Mouse (Mus musculus) MEL (cell line): ENCODE results near the gene Prr19.

Experiments
- E2F4 ChIP-seq: IDR thresholded peaks from 2 replicates; pipeline ENCODE4 v1.6.1; 2011; ENCODE audit warnings: low read depth, low read length, improper control_type of control experiment, borderline replicate concordance
- ELF1 ChIP-seq: IDR thresholded peaks from 2 replicates; pipeline ENCODE4 v1.6.1; 2014; ENCODE audit warnings: low read depth, mild to moderate bottlenecking, inconsistent platforms, low read length, improper control_type of control experiment, moderate library complexity
- GATA1 ChIP-seq: IDR thresholded peaks from 2 replicates; pipeline ENCODE4 v1.6.1; 2011; ENCODE audit warnings: low read depth, low read length, improper control_type of control experiment
- HCFC1 ChIP-seq: IDR thresholded peaks from 2 replicates; pipeline ENCODE4 v1.6.1; 2012; ENCODE audit warnings: low read depth, mild to moderate bottlenecking, inconsistent platforms, low read length, improper control_type of control experiment, moderate library complexity
- MAFK ChIP-seq: IDR thresholded peaks from 2 replicates; pipeline ENCODE4 v1.6.1; 2011; ENCODE audit warnings: low read depth, mild to moderate bottlenecking, low read length, improper control_type of control experiment, borderline replicate concordance
- MAX ChIP-seq: IDR thresholded peaks from 2 replicates; pipeline ENCODE4 v1.6.1; 2011; ENCODE audit warnings: low read length, improper control_type of control experiment
- MEF2A ChIP-seq: IDR thresholded peaks from 2 replicates; pipeline ENCODE4 v1.6.1; 2014; ENCODE audit warnings: low read depth, mild to moderate bottlenecking, inconsistent platforms, low read length, improper control_type of control experiment; ENCODE audit not compliant: poor library complexity, insufficient replicate concordance, severe bottlenecking; ENCODE audit errors: extremely low read depth
- MXI1 ChIP-seq: IDR thresholded peaks from 2 replicates; pipeline ENCODE4 v1.6.1; 2011; ENCODE audit warnings: mild to moderate bottlenecking, low read depth, low read length, improper control_type of control experiment
- POLR2A ChIP-seq, 2 experiments: IDR thresholded peaks; 2 replicates each; pipeline ENCODE4 v1.6.1; 2011 to 2012; ENCODE audit warnings: low read length in 2 of 2, mild to moderate bottlenecking in 2 of 2, control low read depth in 1 of 2, improper control_type of control experiment in 1 of 2, low read depth in 1 of 2, moderate library complexity in 1 of 2; ENCODE audit not compliant: control insufficient read depth in 1 of 2, insufficient read depth in 1 of 2, poor library complexity in 1 of 2
- TBP ChIP-seq: IDR thresholded peaks from 2 replicates; pipeline ENCODE4 v1.8.0; 2011; ENCODE audit warnings: low read depth, low read length, improper control_type of control experiment
- TCF12 ChIP-seq: IDR thresholded peaks from 2 replicates; pipeline ENCODE4 v1.6.1; 2014; ENCODE audit warnings: low read depth, mild to moderate bottlenecking, inconsistent platforms, low read length, improper control_type of control experiment, moderate library complexity
- USF1 ChIP-seq: IDR thresholded peaks from 2 replicates; pipeline ENCODE4 v1.6.1; 2014; ENCODE audit warnings: low read depth, mild to moderate bottlenecking, inconsistent platforms, low read length, improper control_type of control experiment, moderate library complexity
- ZKSCAN1 ChIP-seq: IDR thresholded peaks from 2 replicates; pipeline ENCODE4 v1.6.1; 2012; ENCODE audit warnings: low read depth, mild to moderate bottlenecking, inconsistent platforms, low read length, improper control_type of control experiment, moderate library complexity
- ZNF384 ChIP-seq: IDR thresholded peaks from 2 replicates; pipeline ENCODE4 v1.6.1; 2012; ENCODE audit warnings: low read depth, mild to moderate bottlenecking, inconsistent platforms, low read length, improper control_type of control experiment

- TF ChIP-seq ZKSCAN1 (no peak), TBP (no peak), GATA1 (no peak), ELF1 (no peak), HCFC1 (no peak), TCF12 (peak; percentile 6; the same call in 1 of the 2 replicates), MXI1 (peak; percentile 70; the same call in 1 of the 2 replicates), E2F4 (no peak), POLR2A (IDR thresholded peaks at IDR 0.05; ENCODE audit: control insufficient read depth in 1 of 2, insufficient read depth in 1 of 2, low read depth in 1 of 2, low read length in 2 of 2, poor library complexity in 1 of 2) (0 out of 4 replicates have a peak, but pooled peaks of 1 of the 2 experiments have one; percentile 34), MAFK (no peak), MEF2A (peak; percentile 97), USF1 (no peak), MAX (peak; percentile 21; the same call in 1 of the 2 replicates), ZNF384 (no peak)
These were observed 21.9 kb upstream of the Prr19 start for GRCm38 (mm10) chr7:25279076-25279860.
